Mouse (Mus musculus) CD4-positive, CD25-positive, alpha-beta regulatory T cell, adult 4 months (primary cell): ENCODE data around the gene Vmn1r36. TPM values are rescaled to one million over a fixed set of nuclear protein-coding genes. Genes with fewer than 3 reads are reported as not detected.
"Not testable (repeated sequence)": the region's sequence is repeated elsewhere in the genome, so short reads cannot be mapped to it uniquely, and the experiment has no call there.

Experiments
- ATAC-seq: one replicate; pipeline ENCODE4 v1.8.0; 2017
- polyA plus RNA-seq, 2 experiments: library from polyadenylated mRNA; unstranded; fragments of 100-300 nt; shearing (Covaris generic); gene quantifications; one replicate each; pipeline ENCODE4 v1.2.1; 2017

Gene Vmn1r36
- not detected for polyA plus RNA-seq

- ATAC-seq: not testable (repeated sequence)
Measured at GRCm38 (mm10) chr6:66719068-66719467, at the start of gene Vmn1r36. TSS of gene Vmn1r36 (minus strand) at chr6:66719168.

DNA sequence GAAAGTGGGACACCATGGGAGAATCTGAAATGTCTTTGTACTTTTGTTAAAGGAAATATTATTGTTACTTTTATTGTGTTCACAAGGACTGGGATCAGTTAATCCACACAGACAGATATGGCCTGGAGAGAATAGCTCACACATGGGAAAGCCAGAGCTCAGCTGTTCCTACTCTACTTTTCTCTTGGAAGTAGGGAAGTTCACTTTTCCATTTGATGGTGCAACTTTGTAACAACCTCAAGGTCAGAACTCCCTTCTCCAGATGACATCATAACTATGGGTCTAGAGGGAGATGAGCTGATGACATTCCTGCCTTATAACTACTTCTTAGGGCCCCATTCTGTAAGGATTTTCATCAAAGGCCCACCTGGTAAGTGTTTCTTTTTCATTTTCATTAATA is 10.1 kb upstream of the Vmn1r36 start, which contains the start of gene Vmn1r37:
Gene Vmn1r37, plus strand, starts transcription at position 301 of the 400 bp plus-strand sequence.
- not testable (repeated sequence) for ATAC-seq

GRCm38 (mm10) chr6:66713854-66714253 is 5.1 kb downstream of the Vmn1r36 start:
- no peak for ATAC-seq

- ATAC-seq: no peak
Measured at GRCm38 (mm10) chr6:66708901-66709300, 10.1 kb downstream of the Vmn1r36 start.

DNA sequence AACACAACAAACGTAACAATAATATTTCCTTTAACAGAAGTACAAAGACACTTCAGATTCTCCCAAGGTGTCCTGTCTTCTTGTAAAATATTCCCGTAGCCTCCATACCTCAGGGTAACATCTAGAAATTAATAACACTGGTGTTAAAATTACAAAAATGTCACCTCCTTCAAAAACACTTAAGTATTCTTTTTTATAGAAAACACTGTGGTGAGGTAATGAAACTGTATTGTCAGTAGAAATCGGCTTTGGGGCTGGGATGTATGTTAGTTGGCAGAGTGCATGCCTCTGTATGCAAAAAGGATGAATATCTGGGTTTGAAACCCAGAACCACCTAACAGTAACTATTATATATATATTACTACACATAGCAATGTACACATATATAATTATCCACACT is 33.2 kb downstream of the Vmn1r36 start, which contains the start of gene Vmn1r35:
Gene Vmn1r35, minus strand, starts transcription at position 101 of the 400 bp plus-strand sequence.
- no peak for ATAC-seq

Other genes with a start within 250 kb of the Vmn1r36 start
- gene Mad2l1, start 183.8 kb downstream of the Vmn1r36 start, polyA plus RNA-seq: 10 to 100 TPM; 25.8 to 28.3 TPM
- gene Vmn1r32, start 159.1 kb downstream of the Vmn1r36 start, polyA plus RNA-seq: under 1 TPM in 1 of 2 experiments, not detected in 1; 0.12 TPM
- gene Vmn1r33, start 100.9 kb downstream of the Vmn1r36 start, polyA plus RNA-seq: not detected
- gene Vmn1r34, start 75.3 kb downstream of the Vmn1r36 start, polyA plus RNA-seq: not detected
- not detected for gene Vmn1r35, start 33.3 kb downstream of the Vmn1r36 start, polyA plus RNA-seq
- not detected for gene Vmn1r37, start 10.2 kb upstream of the Vmn1r36 start, polyA plus RNA-seq
- not detected for gene Vmn1r38, start 63.5 kb upstream of the Vmn1r36 start, polyA plus RNA-seq
- not detected for gene Vmn1r39, start 91.4 kb upstream of the Vmn1r36 start, polyA plus RNA-seq
- gene Gng12, start 177.2 kb upstream of the Vmn1r36 start, polyA plus RNA-seq: 10 to 100 TPM; 15.8 to 21.0 TPM